Mouse (Mus musculus): ENCODE measurements around the gene Gm8994. TPM values are rescaled to one million over a fixed set of nuclear protein-coding genes. Genes with fewer than 3 reads are reported as not detected.
"Not testable (repeated sequence)": the region's sequence is repeated elsewhere in the genome, so short reads cannot be mapped to it uniquely, and the experiment has no call there.

The Gm8994 gene
- polyA plus RNA-seq (2015; fragmentation: Nextera tagmentation; extraction: Ambion mirVana), result not detected in 2 replicates

DNA sequence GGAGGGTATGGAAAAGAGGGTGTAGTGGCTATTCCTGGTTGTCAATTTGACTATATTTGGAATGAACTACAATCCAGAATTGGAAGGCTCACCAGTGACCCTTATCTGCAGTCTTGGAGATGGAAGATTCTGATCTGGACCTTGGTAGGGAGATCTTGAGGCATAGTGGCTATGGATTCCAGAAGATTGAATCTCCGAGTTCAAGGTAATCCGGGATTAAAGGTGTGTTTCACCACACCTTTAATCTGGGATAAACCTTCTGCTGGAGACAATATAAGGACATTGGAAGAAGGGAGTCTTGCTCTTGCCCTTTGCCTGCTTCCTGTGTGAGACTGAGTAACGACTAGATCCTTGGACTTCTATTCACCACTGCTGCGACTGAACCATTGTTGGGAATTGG is at the start of gene Gm8994:
Gm8994 (plus strand) TSS at position 301 of the 400 bp plus-strand sequence.
- not testable (repeated sequence) for H3K9me3 ChIP-seq; H3K9ac ChIP-seq (replicated peaks); H3K4me3 ChIP-seq; H3K27me3 ChIP-seq; H3K27ac ChIP-seq (replicated peaks); H3K36me3 ChIP-seq; H3K4me2 ChIP-seq (replicated peaks); H3K4me1 ChIP-seq; ATAC-seq (replicated peaks)
- WGBS, result 95% methylated on average over 4 of the region's 4 CpGs

DNA sequence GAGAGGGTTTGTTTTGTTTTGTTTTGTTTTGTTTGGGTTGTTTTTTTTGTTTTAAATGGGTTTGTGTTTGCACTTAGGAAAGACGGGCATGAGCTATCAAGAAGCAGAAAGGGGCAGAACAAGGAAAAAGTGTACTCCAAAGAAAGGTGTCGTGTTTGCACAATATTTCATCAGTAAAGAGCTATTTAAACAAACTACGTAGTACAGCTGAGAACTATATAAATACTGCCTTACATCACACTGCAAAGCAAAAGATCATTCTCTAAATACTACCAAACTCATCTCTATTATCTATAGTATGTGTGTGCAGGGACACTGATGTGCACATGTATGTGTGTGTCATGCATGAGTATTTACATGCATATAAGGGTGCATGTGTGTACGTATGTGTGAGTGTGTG is 49.7 kb upstream of the Gm8994 start:
- Histone ChIP-seq H3K4me3 (no peak overlapping the region), H3K4me1 (no peaks in the 10 kb centered on the region), H3K9ac (replicated peaks) (no peak overlapping the region), H3K36me3 (no peaks in the 10 kb centered on the region), H3K27me3 (no peaks in the 10 kb centered on the region), H3K9me3 (no peaks in the 10 kb centered on the region), H3K4me2 (replicated peaks) (no peak overlapping the region), H3K27ac (replicated peaks) (no peak overlapping the region)
- no peak for ATAC-seq (replicated peaks)
- WGBS, result 87% methylated on average over 4 of the region's 4 CpGs

DNA sequence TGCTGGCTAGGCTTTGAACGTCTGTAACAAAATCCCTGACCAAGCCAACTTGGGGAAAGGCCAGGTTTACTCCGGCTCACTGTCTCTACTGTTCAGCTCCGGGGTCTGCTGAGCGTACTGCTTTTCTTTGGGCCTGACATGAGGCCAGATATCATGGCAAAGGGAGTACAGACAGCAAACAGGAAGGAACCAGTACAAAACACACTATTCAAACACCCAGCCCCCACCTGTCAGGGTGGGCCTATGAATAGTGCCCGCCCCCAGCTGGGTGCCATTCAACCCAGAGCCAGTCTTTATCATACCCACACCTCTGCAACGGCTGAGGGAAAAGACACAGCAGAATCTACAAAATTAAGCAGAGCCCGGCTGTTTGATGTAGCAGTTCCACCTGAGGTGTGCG is 42.8 kb upstream of the Gm8994 start:
- no peaks in the 10 kb centered on the region for H3K4me1 ChIP-seq
- no peaks in the 10 kb centered on the region for H3K27me3 ChIP-seq
- no peak overlapping the region for H3K4me3 ChIP-seq
- WGBS, result 57% methylated on average over 8 of the region's 8 CpGs
- no peak overlapping the region for H3K27ac ChIP-seq (replicated peaks)
- H3K9me3 ChIP-seq, result no peaks in the 10 kb centered on the region
- H3K4me2 ChIP-seq (replicated peaks), result no peak overlapping the region
- no peaks in the 10 kb centered on the region for H3K36me3 ChIP-seq
- no peak overlapping the region for H3K9ac ChIP-seq (replicated peaks)
- ATAC-seq (replicated peaks), result 0 out of 2 replicates have a peak, but pooled peaks have one; percentile 32

DNA sequence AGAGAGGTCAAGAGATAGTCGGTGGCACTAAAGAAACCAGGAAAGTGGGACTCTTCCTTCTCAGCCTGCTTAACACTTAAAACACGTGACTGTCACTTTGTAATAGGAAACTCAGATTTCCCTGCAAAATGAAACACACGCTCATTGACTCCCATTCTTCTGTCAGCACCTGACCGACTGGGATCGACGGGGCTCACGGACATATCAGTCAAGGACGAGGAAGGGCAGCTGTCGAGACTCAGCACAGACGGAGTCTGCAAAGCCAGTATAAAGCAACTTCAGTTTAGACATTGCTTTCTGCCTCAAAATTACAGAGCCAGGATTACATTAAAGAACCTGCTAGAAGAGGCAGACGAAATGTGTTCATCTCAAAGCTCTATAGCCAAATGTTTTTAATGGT is 41.2 kb upstream of the Gm8994 start:
- no peaks in the 10 kb centered on the region for H3K4me1 ChIP-seq
- H3K9ac ChIP-seq (replicated peaks), result no peak overlapping the region
- no peak overlapping the region for H3K27ac ChIP-seq (replicated peaks)
- no peaks in the 10 kb centered on the region for H3K9me3 ChIP-seq
- no peaks in the 10 kb centered on the region for H3K27me3 ChIP-seq
- no peak for ATAC-seq (replicated peaks)
- H3K4me2 ChIP-seq (replicated peaks), result no peak overlapping the region
- H3K36me3 ChIP-seq, result no peaks in the 10 kb centered on the region
- H3K4me3 ChIP-seq, result no peak overlapping the region
- WGBS, result 80% methylated on average over 11 of the region's 11 CpGs

DNA sequence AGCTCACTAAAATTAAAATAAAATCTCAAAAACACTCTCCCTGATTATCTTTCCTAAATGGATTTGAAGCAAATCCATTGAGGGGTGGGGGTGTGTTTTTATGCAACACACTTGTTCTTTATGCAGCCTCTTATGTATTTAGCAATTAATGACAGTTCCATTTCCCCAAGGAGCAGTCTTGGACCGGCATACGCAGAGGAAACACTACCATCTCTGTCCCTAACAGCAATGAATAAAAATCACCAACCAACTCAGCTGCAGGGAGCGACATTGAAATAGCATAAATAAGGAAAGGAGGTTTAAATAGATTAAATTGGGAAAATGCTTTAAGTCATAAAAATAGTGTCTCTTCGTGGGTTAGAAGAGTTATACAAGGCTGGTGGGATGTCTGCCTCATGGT is 40.8 kb upstream of the Gm8994 start:
- Histone ChIP-seq H3K27me3 (no peaks in the 10 kb centered on the region), H3K36me3 (no peaks in the 10 kb centered on the region), H3K4me2 (replicated peaks) (no peak overlapping the region), H3K9ac (replicated peaks) (no peak overlapping the region), H3K4me3 (no peak overlapping the region), H3K4me1 (no peaks in the 10 kb centered on the region), H3K9me3 (no peaks in the 10 kb centered on the region), H3K27ac (replicated peaks) (no peak overlapping the region)
- WGBS, result 59% methylated on average over 4 of the region's 4 CpGs
- no peak for ATAC-seq (replicated peaks)

DNA sequence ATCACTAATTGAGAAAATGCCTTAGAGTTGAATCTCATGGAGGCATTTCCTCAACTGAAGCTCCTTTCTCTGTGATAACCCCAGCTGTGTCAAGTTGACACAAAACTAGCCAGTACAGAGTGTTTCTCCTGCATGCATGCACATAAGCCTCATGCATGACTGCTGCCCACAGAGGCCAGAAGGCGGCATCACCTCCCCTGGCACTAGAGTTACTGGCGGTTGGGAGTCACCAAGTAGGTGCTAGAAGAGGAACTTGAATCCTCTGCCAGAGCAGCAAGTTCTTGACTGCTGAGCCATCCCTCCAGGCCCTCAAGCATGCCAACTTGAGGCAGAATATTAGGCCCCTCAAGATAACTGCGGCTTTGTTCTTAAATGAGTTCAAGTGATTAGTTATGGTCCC is 35.9 kb upstream of the Gm8994 start:
- no peaks in the 10 kb centered on the region for H3K9me3 ChIP-seq
- no peaks in the 10 kb centered on the region for H3K27me3 ChIP-seq
- H3K9ac ChIP-seq (replicated peaks), result no peak overlapping the region
- H3K4me3 ChIP-seq, result no peak overlapping the region
- no peaks in the 10 kb centered on the region for H3K36me3 ChIP-seq
- 94% methylated on average over 3 of the region's 3 CpGs for WGBS
- no peak overlapping the region for H3K4me2 ChIP-seq (replicated peaks)
- no peaks in the 10 kb centered on the region for H3K4me1 ChIP-seq
- H3K27ac ChIP-seq (replicated peaks), result no peak overlapping the region
- no peak for ATAC-seq (replicated peaks)

DNA sequence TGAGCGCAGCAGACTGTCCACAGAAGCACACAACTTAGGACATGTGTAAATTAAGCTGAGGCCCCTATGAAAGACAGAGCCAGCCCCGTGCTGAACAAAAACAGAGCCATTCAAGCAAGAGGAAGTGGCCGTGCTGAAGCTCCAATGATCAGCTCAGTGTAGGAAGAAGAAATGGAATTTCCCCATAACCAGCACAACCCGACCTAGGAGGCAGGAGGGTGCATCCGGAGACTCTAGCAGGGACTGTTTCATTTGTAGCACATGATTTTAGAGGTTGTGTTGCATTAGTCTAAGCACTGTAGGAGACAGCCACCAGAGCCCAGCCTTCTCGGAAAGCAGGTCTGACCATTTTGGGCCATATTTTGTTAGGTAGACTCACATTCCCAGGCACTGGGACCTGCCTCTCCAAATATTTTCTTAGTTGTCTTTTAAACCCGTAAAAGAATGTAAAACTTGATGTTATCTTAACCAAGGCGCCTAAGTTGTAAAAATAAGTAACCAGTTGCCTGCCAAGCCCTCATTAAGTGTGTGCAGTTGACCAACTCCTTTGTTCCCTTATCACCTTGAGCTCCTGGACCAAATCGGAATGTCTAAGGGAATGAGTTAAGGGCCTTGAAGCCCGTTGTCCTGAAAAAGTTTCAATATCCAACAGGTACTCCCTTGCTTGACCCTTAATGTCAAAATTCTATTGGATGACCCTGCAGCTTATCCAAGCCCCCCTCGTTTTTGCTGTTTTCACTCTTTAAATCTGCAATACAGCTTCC is 35.2 kb upstream of the Gm8994 start:
- Histone ChIP-seq H3K27ac (replicated peaks) (no peak overlapping the region), H3K4me3 (no peak overlapping the region), H3K4me1 (no peaks in the 10 kb centered on the region), H3K27me3 (no peaks in the 10 kb centered on the region), H3K9me3 (no peaks in the 10 kb centered on the region), H3K36me3 (no peaks in the 10 kb centered on the region), H3K4me2 (replicated peaks) (no peak overlapping the region), H3K9ac (replicated peaks) (no peak overlapping the region)
- WGBS, result 79% methylated on average over 11 of the region's 11 CpGs
- no peak for ATAC-seq (replicated peaks)

DNA sequence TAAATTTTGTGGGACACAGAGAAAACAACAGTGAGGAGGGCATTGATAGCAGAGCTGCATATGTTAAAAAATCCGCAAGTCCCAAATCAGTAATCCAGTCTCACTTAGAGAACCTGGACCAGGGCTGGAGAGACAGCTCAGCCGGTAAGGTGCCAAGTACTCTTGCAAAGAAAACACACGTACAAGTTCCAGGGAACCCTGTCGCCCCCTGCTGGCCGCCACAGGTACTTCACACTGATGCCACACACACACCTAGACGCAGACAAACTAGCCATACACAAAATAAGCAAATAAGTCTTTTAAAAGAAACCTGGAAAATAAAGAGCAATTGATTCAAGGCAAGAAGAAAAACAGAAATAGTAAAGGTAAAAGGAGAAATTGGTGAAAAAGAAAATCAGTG is 33.6 kb upstream of the Gm8994 start:
- Histone ChIP-seq H3K4me2 (replicated peaks) (no peak overlapping the region), H3K36me3 (no peaks in the 10 kb centered on the region), H3K27ac (replicated peaks) (no peak overlapping the region), H3K4me1 (no peaks in the 10 kb centered on the region), H3K9ac (replicated peaks) (no peak overlapping the region), H3K27me3 (no peaks in the 10 kb centered on the region), H3K4me3 (no peak overlapping the region), H3K9me3 (no peaks in the 10 kb centered on the region)
- ATAC-seq (replicated peaks), result no peak
- WGBS, result 92% methylated on average over 6 of the region's 6 CpGs

DNA sequence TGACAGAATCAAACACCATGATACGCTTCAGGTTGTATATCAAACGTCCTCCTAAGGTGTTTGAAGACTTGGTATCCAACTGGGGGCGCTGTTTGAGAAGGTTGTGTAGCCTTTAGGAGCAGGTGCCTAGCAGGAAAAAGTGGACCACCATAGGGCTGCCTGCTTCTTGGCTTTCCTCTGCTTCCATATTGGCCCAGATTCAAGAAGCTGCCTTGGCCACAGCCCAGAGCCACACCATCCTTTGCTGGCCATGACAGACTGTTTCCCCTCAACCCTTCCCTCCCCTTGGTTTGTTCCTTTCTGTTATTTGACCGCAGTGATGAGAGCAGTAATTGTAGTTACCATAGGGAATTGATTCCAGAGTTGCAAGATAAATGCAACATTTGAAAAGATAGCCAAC is 31.5 kb upstream of the Gm8994 start:
- no peaks in the 10 kb centered on the region for H3K36me3 ChIP-seq
- H3K27me3 ChIP-seq, result no peaks in the 10 kb centered on the region
- WGBS, result 79% methylated on average over 4 of the region's 4 CpGs
- no peaks in the 10 kb centered on the region for H3K9me3 ChIP-seq
- H3K4me3 ChIP-seq, result no peak overlapping the region
- H3K4me1 ChIP-seq, result no peaks in the 10 kb centered on the region
- no peak overlapping the region for H3K9ac ChIP-seq (replicated peaks)
- H3K4me2 ChIP-seq (replicated peaks), result no peak overlapping the region
- H3K27ac ChIP-seq (replicated peaks), result no peak overlapping the region
- no peak for ATAC-seq (replicated peaks)

DNA sequence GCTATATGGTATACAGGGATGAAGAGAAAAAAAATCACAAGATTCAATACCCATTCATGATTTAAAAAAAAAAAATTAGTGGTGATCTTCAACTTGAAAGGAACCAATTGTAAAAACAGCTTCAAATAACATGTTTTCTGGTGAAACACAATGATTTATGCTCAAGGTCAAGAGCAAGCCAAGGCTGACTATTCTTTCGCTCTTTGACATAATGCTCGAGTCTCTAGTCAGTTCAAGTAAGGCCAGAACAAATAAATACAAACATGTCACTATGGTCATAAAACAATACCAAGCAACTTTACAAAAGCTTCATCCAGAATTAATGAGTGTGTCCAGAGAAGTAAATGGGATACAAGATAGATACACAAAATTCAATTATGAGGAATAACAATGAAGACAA is 31.1 kb upstream of the Gm8994 start:
- WGBS, result 82% methylated on average over 2 of the region's 2 CpGs
- Histone ChIP-seq H3K27me3 (no peaks in the 10 kb centered on the region), H3K4me2 (replicated peaks) (no peak overlapping the region), H3K9ac (replicated peaks) (no peak overlapping the region), H3K9me3 (no peaks in the 10 kb centered on the region), H3K4me1 (no peaks in the 10 kb centered on the region), H3K27ac (replicated peaks) (no peak overlapping the region), H3K4me3 (no peak overlapping the region), H3K36me3 (no peaks in the 10 kb centered on the region)
- no peak for ATAC-seq (replicated peaks)

DNA sequence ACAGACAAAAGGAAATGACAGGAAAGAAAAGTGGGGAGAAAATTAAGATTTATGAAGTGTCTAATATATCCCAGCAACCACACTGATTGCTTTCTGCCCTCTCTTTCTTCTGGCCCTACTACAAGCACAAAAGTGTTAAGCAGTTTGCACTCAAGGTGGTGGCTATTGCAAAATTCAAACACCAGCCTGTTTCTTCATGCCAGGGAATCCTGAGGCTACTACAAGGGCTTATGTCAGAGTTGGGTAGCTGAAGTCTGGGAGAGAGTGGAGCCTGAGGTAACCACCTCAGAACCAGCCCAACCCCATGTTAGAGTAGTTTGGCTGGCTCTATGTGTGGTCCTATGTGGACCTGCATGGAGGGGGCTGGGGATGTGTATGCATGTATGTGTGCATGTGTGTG is 23.8 kb upstream of the Gm8994 start:
- no peak overlapping the region for H3K27ac ChIP-seq (replicated peaks)
- no peak overlapping the region for H3K9ac ChIP-seq (replicated peaks)
- H3K4me1 ChIP-seq, result peaks cover 18% of the 10 kb centered on the region
- no peaks in the 10 kb centered on the region for H3K9me3 ChIP-seq
- no peaks in the 10 kb centered on the region for H3K27me3 ChIP-seq
- no peak for ATAC-seq (replicated peaks)
- no peaks in the 10 kb centered on the region for H3K36me3 ChIP-seq
- no peak overlapping the region for H3K4me3 ChIP-seq
- H3K4me2 ChIP-seq (replicated peaks), result no peak overlapping the region

DNA sequence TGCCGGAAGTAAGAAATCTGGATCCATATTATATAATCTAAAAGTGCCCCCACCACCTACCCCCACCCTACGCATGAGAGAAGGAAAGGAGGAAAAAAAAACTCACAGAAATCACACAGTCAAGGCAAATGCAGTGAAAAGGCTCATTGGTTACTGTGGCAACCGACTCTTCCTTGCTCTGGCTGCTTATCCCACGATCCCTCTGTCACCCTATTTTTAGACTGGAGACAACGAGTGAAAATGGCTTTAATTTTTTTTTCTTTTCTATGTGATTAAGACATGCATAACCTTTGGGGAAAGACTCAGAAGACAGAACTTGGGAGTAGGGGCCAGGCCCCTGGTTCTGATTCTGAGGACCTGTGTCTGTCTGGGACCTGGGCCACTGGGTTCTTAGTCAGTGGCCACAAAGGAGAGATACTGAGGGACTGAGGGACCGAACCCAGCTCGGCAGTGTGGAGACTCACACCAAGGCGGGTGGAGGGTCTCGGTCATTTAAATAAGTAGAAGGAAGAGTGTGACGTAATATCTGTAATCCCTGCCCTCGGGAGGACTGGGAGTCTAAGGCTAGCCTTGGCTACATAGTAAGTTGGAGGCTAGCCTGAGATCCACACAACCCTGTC is 22.9 kb upstream of the Gm8994 start:
- Histone ChIP-seq H3K4me2 (replicated peaks) (no peak overlapping the region), H3K4me3 (no peak overlapping the region), H3K36me3 (no peaks in the 10 kb centered on the region), H3K9ac (replicated peaks) (no peak overlapping the region), H3K4me1 (peaks cover 18% of the 10 kb centered on the region), H3K27me3 (no peaks in the 10 kb centered on the region), H3K27ac (replicated peaks) (peak overlapping the region; percentile 63), H3K9me3 (no peaks in the 10 kb centered on the region)
- 71% methylated on average over 11 of the region's 11 CpGs for WGBS
- peak; percentile 72 for ATAC-seq (replicated peaks)

DNA sequence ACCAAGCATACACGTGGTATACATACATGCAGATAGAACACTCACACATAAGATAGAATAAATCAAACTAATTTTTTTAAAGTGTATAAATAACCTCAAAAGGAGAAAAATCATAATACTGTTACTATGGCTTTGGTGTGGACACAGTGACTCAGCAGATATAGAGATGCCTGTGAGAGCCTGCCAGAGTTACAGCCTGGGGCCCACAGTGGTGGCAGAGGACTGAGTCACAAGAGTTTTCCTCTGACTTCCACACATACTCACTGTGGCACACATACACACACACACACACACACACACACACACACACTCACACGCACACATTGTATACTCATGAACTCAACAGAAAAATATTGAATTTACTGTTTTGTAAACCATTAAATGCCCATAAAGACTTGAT is 17.9 kb upstream of the Gm8994 start:
- Histone ChIP-seq H3K4me2 (replicated peaks) (no peak overlapping the region), H3K9ac (replicated peaks) (no peak overlapping the region), H3K9me3 (no peaks in the 10 kb centered on the region), H3K36me3 (no peaks in the 10 kb centered on the region), H3K27me3 (no peaks in the 10 kb centered on the region), H3K27ac (replicated peaks) (no peak overlapping the region), H3K4me1 (peaks cover 12% of the 10 kb centered on the region; the same call in 1 of the 2 replicates), H3K4me3 (no peak overlapping the region)
- ATAC-seq (replicated peaks), result no peak
- WGBS, result 88% methylated on average over 2 of the region's 2 CpGs

Data from forebrain, embryonic 15.5 days (tissue).